Mouse (Mus musculus): ENCODE data around the gene Tor4a. TPM values are rescaled to one million over a fixed set of nuclear protein-coding genes. Genes with fewer than 3 reads are reported as not detected.

The Tor4a gene
- polyA plus RNA-seq, 1 experiment from 2014 or later: 7.5 TPM

DNA sequence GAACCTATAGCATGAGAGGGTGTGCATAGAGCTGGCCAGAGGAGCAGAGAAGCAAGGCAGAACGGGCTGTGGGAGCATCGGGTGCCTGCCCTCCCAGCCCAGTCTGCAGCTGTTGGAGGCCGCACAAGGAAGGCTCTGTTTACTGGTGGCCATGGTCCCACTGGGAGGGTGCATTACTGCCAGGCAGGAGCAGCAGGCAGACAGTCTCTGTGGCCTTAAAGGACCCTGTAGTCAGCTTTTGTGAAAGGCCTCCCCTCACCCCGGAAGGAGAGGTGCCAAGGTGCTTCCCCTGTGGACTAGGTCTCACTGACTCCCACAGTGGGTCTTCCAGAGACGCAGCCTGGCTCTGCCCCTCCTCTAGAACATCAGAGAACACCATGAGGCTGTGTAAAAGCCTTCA lies 30.2 kb upstream of the Tor4a start:
- WGBS: 75% methylated on average over 5 of the region's 5 CpGs
- H3K27me3 ChIP-seq (ENCODE audit: insufficient read depth, low read length): no peaks in the 10 kb centered on the region
- no peak overlapping the region for H3K9ac ChIP-seq
- no peak for DNase-seq
- H3K4me3 ChIP-seq (ENCODE audit: low read depth, low read length): no peak overlapping the region
- H3K27ac ChIP-seq (ENCODE audit: low read depth): no peak overlapping the region
- H3K4me1 ChIP-seq (ENCODE audit: insufficient read depth): 0 out of 2 replicates have a peak, but pooled peaks cover 5% of the 10 kb centered on the region
- H3K4me2 ChIP-seq: no peak overlapping the region
- no peak for TF ChIP-seq CTCF (IDR thresholded peaks at IDR 0.05; ENCODE audit: low read depth)
- ATAC-seq (ENCODE audit: insufficient read depth): no peak
- H3K36me3 ChIP-seq (ENCODE audit: insufficient read depth): peaks cover 10% of the 10 kb centered on the region
- H3K9me3 ChIP-seq (ENCODE audit: low read depth, low read length): no peaks in the 10 kb centered on the region

DNA sequence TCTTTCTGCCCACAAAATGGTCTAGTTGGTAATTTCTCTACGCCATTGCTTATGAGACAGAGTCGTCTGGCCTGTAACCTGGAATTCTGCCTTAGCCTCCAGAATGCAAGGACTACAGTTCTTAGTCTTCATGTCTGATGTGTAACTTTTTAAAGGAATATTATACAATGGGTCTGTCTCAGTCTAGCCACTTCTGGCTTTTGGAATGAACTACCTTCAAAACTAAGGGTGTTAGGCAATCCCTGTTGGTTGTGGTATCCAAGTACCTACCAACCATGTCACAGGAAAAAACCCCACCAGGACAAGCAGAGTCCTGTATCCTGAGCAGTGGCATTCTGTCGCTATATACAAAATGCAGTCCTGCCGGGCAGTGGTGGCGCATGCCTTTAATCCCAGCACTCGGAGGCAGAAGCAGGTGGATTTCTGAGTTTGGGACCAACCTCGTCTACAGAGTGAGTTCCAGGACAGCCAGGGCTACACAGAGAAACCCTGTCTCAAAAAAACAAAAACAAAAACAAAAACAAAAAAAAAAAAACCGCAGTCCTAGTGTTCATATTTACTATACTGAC lies 29.2 kb upstream of the Tor4a start:
- no peak for TF ChIP-seq CTCF (IDR thresholded peaks at IDR 0.05; ENCODE audit: low read depth)
- peak overlapping the region; percentile 62; the same call in 1 of the 2 replicates for H3K9ac ChIP-seq
- H3K36me3 ChIP-seq (ENCODE audit: insufficient read depth): peaks cover 17% of the 10 kb centered on the region
- H3K9me3 ChIP-seq (ENCODE audit: low read depth, low read length): no peaks in the 10 kb centered on the region
- no peaks in the 10 kb centered on the region for H3K27me3 ChIP-seq (ENCODE audit: insufficient read depth, low read length)
- peak overlapping the region; percentile 51; the same call in 1 of the 2 replicates for H3K4me3 ChIP-seq (ENCODE audit: low read depth, low read length)
- H3K27ac ChIP-seq (ENCODE audit: low read depth): peak overlapping the region; percentile 98
- H3K4me1 ChIP-seq (ENCODE audit: insufficient read depth): 0 out of 2 replicates have a peak, but pooled peaks cover 5% of the 10 kb centered on the region
- ATAC-seq (ENCODE audit: insufficient read depth) (no peak), DNase-seq (no peak)
- H3K4me2 ChIP-seq: peak overlapping the region; percentile 66
- 69% methylated on average over 8 of the region's 8 CpGs for WGBS

DNA sequence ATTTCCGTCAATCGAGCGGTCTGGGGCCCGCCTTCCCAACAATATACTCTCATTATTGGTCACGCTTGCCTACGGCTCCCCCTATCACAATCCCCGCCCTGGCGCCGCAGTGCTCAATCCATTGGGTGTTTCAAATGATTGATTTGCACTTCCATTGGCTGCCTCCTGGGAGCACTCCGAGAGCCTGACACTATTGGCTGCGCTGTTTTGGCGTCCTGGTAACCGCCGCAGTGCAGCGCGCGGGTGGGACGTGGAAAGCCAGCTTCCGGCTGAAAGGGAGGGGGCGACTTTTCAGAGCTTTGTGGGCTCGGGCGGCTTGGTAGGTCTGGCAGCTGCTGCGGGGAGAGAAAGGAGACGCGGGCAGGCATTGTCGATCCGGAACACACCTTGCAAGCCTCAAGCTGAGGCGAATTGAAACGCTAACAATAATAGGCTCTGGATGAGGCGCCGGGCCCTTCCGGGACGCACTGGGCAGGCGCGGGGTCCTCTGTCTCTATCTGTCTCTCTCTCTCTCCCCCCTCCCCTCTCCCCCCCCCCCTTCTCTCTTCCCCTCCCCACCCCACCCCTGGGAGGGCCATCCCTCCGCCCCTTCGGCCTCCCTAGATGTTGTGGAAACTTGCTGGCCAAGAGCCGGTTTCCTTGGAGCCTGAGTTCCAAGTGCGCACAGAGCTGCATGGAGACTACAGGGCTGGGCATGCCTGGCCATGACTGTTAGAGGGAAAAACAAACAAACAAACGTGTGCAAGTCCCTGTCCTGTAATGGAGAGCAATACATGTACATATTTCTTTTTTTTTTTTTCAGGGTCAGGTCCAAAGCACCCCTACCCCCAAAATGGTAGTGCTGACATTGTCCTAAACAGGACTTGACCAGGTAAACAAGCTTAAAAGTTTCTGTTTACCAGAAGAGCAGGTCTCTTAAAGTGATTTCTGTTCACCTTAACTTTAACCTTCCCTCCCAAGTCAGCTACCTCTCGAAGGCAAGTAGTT lies 28.4 kb upstream of the Tor4a start:
- DNase-seq: peak; percentile 99
- Histone ChIP-seq H3K36me3 (ENCODE audit: insufficient read depth) (peaks cover 17% of the 10 kb centered on the region), H3K9ac (peak overlapping the region; percentile 62), H3K4me1 (ENCODE audit: insufficient read depth) (0 out of 2 replicates have a peak, but pooled peaks cover 5% of the 10 kb centered on the region), H3K4me3 (ENCODE audit: low read depth, low read length) (peak overlapping the region; percentile 91), H3K9me3 (ENCODE audit: low read depth, low read length) (no peaks in the 10 kb centered on the region), H3K27me3 (ENCODE audit: insufficient read depth, low read length) (no peaks in the 10 kb centered on the region), H3K4me2 (peak overlapping the region; percentile 66), H3K27ac (ENCODE audit: low read depth) (peak overlapping the region; percentile 98)
- WGBS: 2% methylated on average over 41 of the region's 41 CpGs
- peak; percentile 96 for ATAC-seq (ENCODE audit: insufficient read depth)
- TF ChIP-seq CTCF (IDR thresholded peaks at IDR 0.05; ENCODE audit: low read depth): no peak

DNA sequence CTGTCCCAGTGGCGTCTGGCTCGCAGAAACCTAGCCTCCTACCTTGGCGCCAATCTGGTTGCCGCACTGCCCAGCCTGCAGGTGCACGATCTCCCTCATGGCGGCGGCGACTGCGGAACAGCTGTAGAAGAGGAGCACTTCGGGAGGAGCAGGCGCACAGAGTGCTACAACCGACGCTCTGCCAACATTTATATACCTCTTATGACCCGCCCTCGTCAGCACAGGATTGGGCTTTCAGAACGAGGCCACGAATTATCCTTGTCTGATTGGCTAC lies 27.7 kb upstream of the Tor4a start, which contains the start of gene Tubb4b:
Tubb4b (minus strand) TSS at position 211 of the 274 bp plus-strand sequence.
- peak within 1 kb of the TSS; percentile 98 for H3K27ac ChIP-seq (ENCODE audit: low read depth)
- peaks cover 17% of the 10 kb centered on the region for H3K36me3 ChIP-seq (ENCODE audit: insufficient read depth)
- ATAC-seq (ENCODE audit: insufficient read depth): no peak
- H3K4me2 ChIP-seq: peak within 1 kb of the TSS; percentile 81
- 0 out of 2 replicates have a peak, but pooled peaks cover 5% of the 10 kb centered on the region for H3K4me1 ChIP-seq (ENCODE audit: insufficient read depth)
- no peaks in the 10 kb centered on the region for H3K9me3 ChIP-seq (ENCODE audit: low read depth, low read length)
- DNase-seq: no peak
- peak; percentile 52 for TF ChIP-seq CTCF (IDR thresholded peaks at IDR 0.05; ENCODE audit: low read depth)
- peak within 1 kb of the TSS; percentile 91 for H3K4me3 ChIP-seq (ENCODE audit: low read depth, low read length)
- H3K9ac ChIP-seq: peak within 1 kb of the TSS; percentile 77
- 0% methylated on average over 17 of the region's 17 CpGs for WGBS
- no peaks in the 10 kb centered on the region for H3K27me3 ChIP-seq (ENCODE audit: insufficient read depth, low read length)

DNA sequence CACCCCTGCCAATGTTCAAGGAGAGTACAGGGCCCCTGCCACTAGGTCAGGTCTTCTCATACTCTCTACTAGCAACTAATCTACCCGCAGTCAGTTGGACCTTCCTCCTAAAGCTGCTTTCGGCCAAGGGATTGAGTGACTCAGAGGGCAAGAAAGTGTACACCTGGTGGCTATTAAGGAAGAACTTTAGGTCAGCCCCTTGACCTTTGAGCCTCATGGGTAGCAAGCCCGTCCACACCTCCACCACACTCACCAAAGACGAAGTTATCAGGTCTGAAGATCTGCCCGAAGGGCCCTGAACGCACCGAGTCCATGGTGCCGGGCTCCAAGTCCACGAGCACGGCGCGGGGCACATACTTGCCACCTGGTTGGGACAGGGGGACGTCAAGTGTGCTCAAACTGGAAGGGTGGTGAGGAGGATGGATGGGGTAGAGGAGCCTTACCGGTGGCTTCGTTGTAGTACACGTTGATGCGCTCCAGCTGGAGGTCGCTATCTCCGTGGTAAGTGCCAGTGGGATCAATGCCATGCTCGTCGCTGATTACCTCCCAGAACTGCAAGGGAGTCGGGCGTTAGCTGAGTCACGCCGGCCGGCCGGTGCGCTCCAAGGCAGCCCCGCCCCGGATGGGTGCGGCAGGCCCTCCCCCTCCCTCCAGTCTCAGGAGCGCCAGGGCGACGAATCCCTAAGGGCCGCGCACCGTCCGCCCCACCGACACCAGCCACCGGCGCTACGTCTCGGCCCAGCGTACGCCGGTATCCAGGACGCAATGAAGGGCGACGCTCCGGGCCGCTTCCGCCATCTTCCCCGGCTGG lies 27.2 kb upstream of the Tor4a start:
- peak; percentile 36 for ATAC-seq (ENCODE audit: insufficient read depth)
- peak; percentile 79 for DNase-seq

DNA sequence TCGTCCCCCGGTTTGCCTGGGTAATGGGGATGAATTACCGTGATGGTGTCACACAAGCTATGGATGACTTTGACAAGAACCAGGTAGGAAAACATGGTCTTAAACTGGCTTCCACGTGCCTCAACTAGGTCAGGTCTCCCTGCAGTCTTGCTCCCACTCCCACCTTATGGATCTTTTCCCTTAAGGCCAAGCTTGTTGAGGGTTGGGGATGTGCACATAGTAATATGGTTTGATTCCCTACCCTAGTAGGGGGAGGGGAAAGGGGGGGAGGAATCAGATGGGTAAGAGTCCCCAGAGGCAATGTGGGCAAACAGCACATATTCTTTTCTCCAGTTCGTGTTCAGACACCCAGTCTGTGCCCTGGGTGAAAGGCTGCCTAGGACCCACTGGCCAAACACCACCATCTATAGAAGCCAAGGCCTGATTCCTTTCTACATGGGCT lies 24.7 kb upstream of the Tor4a start:
- Histone ChIP-seq H3K4me2 (no peak overlapping the region), H3K27ac (ENCODE audit: low read depth) (no peak overlapping the region), H3K27me3 (ENCODE audit: insufficient read depth, low read length) (no peaks in the 10 kb centered on the region), H3K9me3 (ENCODE audit: low read depth, low read length) (no peaks in the 10 kb centered on the region), H3K36me3 (ENCODE audit: insufficient read depth) (peaks cover 17% of the 10 kb centered on the region), H3K9ac (no peak overlapping the region), H3K4me1 (ENCODE audit: insufficient read depth) (0 out of 2 replicates have a peak, but pooled peaks cover 5% of the 10 kb centered on the region), H3K4me3 (ENCODE audit: low read depth, low read length) (no peak overlapping the region)
- 73% methylated on average over 5 of the region's 5 CpGs for WGBS
- ATAC-seq (ENCODE audit: insufficient read depth) (no peak), DNase-seq (no peak)
- TF ChIP-seq CTCF (IDR thresholded peaks at IDR 0.05; ENCODE audit: low read depth): no peak

More for the DNA sequence above, 27.2 kb upstream of the Tor4a start:
- Histone ChIP-seq H3K27ac (ENCODE audit: low read depth) (peak overlapping the region; percentile 96), H3K4me3 (ENCODE audit: low read depth, low read length) (peak overlapping the region; percentile 91), H3K9ac (peak overlapping the region; percentile 77), H3K27me3 (ENCODE audit: insufficient read depth, low read length) (no peaks in the 10 kb centered on the region), H3K36me3 (ENCODE audit: insufficient read depth) (peaks cover 17% of the 10 kb centered on the region), H3K4me2 (peak overlapping the region; percentile 81), H3K9me3 (ENCODE audit: low read depth, low read length) (no peaks in the 10 kb centered on the region), H3K4me1 (ENCODE audit: insufficient read depth) (0 out of 2 replicates have a peak, but pooled peaks cover 5% of the 10 kb centered on the region)
- no peak for TF ChIP-seq CTCF (IDR thresholded peaks at IDR 0.05; ENCODE audit: low read depth)
- WGBS: under 1% methylated on average over 49 of the region's 53 CpGs

Data from lung, embryonic 14.5 days (tissue).